Mouse (Mus musculus): Measurements from ENCODE around the gene Atp13a5. TPM values are rescaled to one million over a fixed set of nuclear protein-coding genes. Genes with fewer than 3 reads are reported as not detected.

Gene Atp13a5
- 0.02 TPM in 1 of 2 replicates, not detected in the other for polyA plus RNA-seq (2015; fragmentation: Nextera tagmentation; extraction: Ambion mirVana)

DNA sequence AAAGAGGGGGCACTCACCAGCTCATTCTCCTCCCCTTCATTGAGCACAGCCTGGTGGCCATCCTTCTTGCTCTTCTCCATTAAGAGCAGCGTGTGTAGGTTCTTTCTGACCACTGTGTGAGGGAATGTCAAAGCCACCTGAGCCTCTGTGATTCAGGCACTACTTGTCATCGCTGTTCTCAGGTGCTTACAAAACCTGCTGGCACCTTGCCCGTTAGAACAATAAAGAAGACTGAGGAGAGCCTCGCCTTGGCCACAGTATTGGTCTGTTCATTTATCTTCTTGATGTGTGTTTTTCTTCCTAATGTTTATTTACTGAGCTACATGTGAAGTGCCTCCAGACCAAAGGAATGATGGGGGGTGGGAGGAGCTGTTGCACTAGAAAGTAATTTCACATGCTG is at the start of gene Atp13a5:
TSS of gene Atp13a5 (minus strand) at position 275 of the 400 bp plus-strand sequence.
- Histone ChIP-seq H3K36me3 (ENCODE audit: control insufficient read depth, insufficient read depth, low read length) (no peaks in the 10 kb centered on the region), H3K27me3 (replicated peaks; ENCODE audit: control insufficient read depth, insufficient read depth, low read length) (no peaks in the 10 kb centered on the region), H3K9ac (ENCODE audit: low read depth, low read length) (no peak within 1 kb of the TSS), H3K4me2 (ENCODE audit: low read depth, low read length) (no peak within 1 kb of the TSS), H3K9me3 (ENCODE audit: control insufficient read depth, low read length) (no peaks in the 10 kb centered on the region), H3K27ac (ENCODE audit: low read length) (no peak within 1 kb of the TSS), H3K4me3 (ENCODE audit: low read length) (no peak within 1 kb of the TSS), H3K4me1 (ENCODE audit: control insufficient read depth, insufficient read depth, low read length) (no peaks in the 10 kb centered on the region)
- WGBS: 56% methylated on average over 4 of the region's 4 CpGs
- no peak for ATAC-seq

DNA sequence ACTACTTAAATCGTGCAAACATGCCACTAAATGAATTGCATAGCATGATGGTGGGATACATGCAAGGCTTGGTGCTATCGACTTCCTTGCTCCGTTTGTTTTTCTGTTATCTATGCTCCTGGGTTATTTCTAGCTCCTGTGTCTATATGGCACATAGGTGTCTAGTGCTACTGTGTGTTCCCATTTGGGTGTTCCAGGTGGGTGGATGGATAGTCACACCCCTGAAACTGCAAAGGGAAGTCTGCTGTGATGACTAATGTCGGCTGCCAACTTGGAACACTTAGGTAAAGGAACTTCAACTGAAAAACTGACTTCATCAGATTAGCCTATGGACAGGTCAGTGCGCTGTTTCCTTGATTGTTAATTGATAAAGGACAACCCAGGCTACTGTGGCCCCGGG is 36.3 kb upstream of the Atp13a5 start:
- Histone ChIP-seq H3K4me2 (ENCODE audit: low read depth, low read length) (no peak overlapping the region), H3K36me3 (ENCODE audit: control insufficient read depth, insufficient read depth, low read length) (no peaks in the 10 kb centered on the region), H3K27ac (ENCODE audit: low read length) (no peak overlapping the region), H3K27me3 (replicated peaks; ENCODE audit: control insufficient read depth, insufficient read depth, low read length) (no peaks in the 10 kb centered on the region), H3K4me1 (ENCODE audit: control insufficient read depth, insufficient read depth, low read length) (no peaks in the 10 kb centered on the region), H3K4me3 (ENCODE audit: low read length) (no peak overlapping the region), H3K9ac (ENCODE audit: low read depth, low read length) (no peak overlapping the region), H3K9me3 (ENCODE audit: control insufficient read depth, low read length) (no peaks in the 10 kb centered on the region)
- ATAC-seq: no peak
- WGBS: 81% methylated on average over 6 of the region's 6 CpGs

DNA sequence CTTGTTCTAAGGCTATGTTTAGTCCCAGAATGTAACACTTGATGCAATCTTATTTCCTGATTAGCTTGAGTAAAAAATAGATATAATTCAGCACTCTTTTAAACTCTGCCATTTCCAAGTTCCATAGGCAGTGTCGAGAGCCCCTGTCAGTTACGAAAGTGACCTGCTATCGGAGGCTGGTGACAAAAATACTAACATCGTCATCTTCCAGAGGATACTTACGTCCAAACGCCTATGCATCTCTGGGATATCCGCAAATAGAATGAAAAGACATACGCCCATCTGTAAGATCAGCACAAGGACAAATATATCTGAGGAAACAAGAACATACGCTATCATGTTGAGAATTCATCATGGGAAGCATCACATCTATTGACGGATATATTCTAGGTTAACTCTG is 28.8 kb upstream of the Atp13a5 start:
- Histone ChIP-seq H3K27ac (ENCODE audit: low read length) (no peak overlapping the region), H3K4me3 (ENCODE audit: low read length) (no peak overlapping the region), H3K27me3 (replicated peaks; ENCODE audit: control insufficient read depth, insufficient read depth, low read length) (no peaks in the 10 kb centered on the region), H3K4me2 (ENCODE audit: low read depth, low read length) (no peak overlapping the region), H3K9ac (ENCODE audit: low read depth, low read length) (no peak overlapping the region), H3K4me1 (ENCODE audit: control insufficient read depth, insufficient read depth, low read length) (no peaks in the 10 kb centered on the region), H3K36me3 (ENCODE audit: control insufficient read depth, insufficient read depth, low read length) (no peaks in the 10 kb centered on the region), H3K9me3 (ENCODE audit: control insufficient read depth, low read length) (no peaks in the 10 kb centered on the region)
- no peak for ATAC-seq
- 93% methylated on average over 10 of the region's 10 CpGs for WGBS

DNA sequence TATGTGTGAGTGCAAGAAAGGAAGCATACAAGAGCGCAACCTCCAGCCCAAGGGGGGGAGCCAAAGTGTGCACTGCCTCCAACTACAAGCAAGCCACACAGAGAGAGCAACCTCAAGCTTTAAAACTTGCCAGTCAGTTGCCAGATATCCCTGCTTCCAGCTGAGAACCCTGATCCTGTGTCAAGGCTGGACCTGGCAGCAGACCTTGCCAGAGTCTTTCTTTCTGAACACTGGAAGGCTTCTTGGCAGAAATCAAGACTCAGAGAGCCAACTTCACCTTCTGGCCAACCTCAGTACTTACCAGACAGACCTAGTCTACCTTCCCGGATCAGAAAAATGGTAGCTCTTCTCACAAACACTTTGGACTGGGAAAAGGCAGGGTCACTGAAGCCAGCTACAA is 20.5 kb upstream of the Atp13a5 start:
- ATAC-seq: no peak
- no peaks in the 10 kb centered on the region for H3K27me3 ChIP-seq (replicated peaks; ENCODE audit: control insufficient read depth, insufficient read depth, low read length)
- 83% methylated on average over 2 of the region's 2 CpGs for WGBS
- H3K9ac ChIP-seq (ENCODE audit: low read depth, low read length): no peak overlapping the region
- H3K27ac ChIP-seq (ENCODE audit: low read length): no peak overlapping the region
- H3K36me3 ChIP-seq (ENCODE audit: control insufficient read depth, insufficient read depth, low read length): no peaks in the 10 kb centered on the region
- H3K9me3 ChIP-seq (ENCODE audit: control insufficient read depth, low read length): no peaks in the 10 kb centered on the region
- no peak overlapping the region for H3K4me2 ChIP-seq (ENCODE audit: low read depth, low read length)
- H3K4me3 ChIP-seq (ENCODE audit: low read length): no peak overlapping the region
- H3K4me1 ChIP-seq (ENCODE audit: control insufficient read depth, insufficient read depth, low read length): no peaks in the 10 kb centered on the region

DNA sequence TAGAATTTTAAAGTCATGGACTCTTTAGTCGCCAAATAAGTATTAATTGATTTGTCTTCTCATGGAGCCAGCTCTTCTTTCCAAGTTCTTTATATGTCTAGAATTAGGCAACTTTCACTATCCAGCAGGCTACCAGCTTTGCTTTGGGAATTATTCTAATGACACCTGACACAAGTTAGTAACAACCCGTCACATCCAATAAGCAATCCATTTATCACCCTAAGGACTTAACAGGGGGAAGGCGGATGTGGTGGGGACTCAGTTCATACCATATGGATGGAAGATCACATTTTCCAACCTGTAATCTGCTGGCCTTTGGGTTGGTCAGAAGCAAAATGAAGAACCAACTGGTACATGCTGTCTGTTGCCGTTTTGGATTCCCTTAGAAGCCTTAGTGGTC is 6.2 kb upstream of the Atp13a5 start:
- no peaks in the 10 kb centered on the region for H3K4me1 ChIP-seq (ENCODE audit: control insufficient read depth, insufficient read depth, low read length)
- H3K4me3 ChIP-seq (ENCODE audit: low read length): no peak overlapping the region
- H3K9ac ChIP-seq (ENCODE audit: low read depth, low read length): no peak overlapping the region
- H3K4me2 ChIP-seq (ENCODE audit: low read depth, low read length): no peak overlapping the region
- ATAC-seq: no peak
- no peaks in the 10 kb centered on the region for H3K36me3 ChIP-seq (ENCODE audit: control insufficient read depth, insufficient read depth, low read length)
- no peaks in the 10 kb centered on the region for H3K9me3 ChIP-seq (ENCODE audit: control insufficient read depth, low read length)
- H3K27me3 ChIP-seq (replicated peaks; ENCODE audit: control insufficient read depth, insufficient read depth, low read length): no peaks in the 10 kb centered on the region
- 76% methylated on average over 4 of the region's 4 CpGs for WGBS
- H3K27ac ChIP-seq (ENCODE audit: low read length): no peak overlapping the region

DNA sequence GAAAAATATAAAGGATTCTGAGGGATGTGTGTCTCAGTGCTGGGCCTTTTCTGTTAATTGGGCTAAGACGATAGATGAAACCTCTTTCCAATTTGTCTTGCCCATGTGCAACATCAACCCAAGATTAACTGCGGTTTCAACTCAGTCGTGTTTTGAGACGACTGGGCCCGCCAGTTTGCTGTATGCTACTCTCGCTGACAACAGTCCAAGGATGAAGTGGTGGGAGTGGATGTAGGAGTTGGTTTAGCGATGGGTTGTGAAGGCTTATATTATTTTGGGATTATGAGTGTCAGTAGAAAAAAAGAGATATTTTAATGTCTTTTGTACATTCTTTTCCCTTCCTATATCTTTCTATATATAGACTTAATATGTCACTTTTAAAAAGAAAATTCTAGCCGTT is 3.9 kb downstream of the Atp13a5 start:
- WGBS: 83% methylated on average over 8 of the region's 8 CpGs
- Histone ChIP-seq H3K36me3 (ENCODE audit: control insufficient read depth, insufficient read depth, low read length) (no peaks in the 10 kb centered on the region), H3K4me3 (ENCODE audit: low read length) (no peak overlapping the region), H3K27ac (ENCODE audit: low read length) (no peak overlapping the region), H3K9ac (ENCODE audit: low read depth, low read length) (no peak overlapping the region), H3K27me3 (replicated peaks; ENCODE audit: control insufficient read depth, insufficient read depth, low read length) (no peaks in the 10 kb centered on the region), H3K9me3 (ENCODE audit: control insufficient read depth, low read length) (no peaks in the 10 kb centered on the region), H3K4me1 (ENCODE audit: control insufficient read depth, insufficient read depth, low read length) (no peaks in the 10 kb centered on the region), H3K4me2 (ENCODE audit: low read depth, low read length) (no peak overlapping the region)
- no peak for ATAC-seq

DNA sequence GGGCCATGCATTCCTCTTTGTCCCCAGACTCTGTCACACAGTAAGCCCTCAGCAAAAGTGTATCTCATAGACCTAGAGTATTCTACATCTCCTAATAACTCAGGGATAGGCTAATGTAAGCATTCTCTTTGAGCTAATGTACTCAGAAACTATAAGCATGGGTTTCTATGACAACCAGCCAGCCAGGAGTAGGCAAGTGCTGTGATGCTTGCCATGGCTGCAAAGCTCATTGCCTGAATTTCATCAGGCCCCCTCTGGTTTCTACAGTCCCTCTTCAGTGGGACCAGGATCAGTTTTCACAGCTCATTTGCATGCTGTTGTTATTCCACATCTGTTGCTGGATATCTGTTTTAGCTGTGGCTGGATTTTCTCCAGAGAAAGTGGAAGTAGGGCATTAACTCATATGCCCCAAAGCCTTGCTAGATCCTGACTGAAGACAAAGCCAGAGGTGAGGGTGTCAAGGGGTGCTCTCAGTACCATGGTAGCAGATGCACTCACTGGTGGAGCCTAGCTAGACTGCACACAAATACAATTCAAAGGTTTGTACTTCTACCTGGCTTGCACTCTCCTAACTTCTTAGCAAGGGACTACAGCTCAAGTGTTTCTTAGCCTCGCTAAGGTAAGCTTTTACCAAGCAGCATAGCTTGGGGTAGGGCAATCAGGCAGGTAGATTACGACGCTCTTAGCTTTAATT is 47.0 kb downstream of the Atp13a5 start:
- Histone ChIP-seq H3K27ac (ENCODE audit: low read length) (no peak overlapping the region), H3K4me1 (ENCODE audit: control insufficient read depth, insufficient read depth, low read length) (no peaks in the 10 kb centered on the region), H3K36me3 (ENCODE audit: control insufficient read depth, insufficient read depth, low read length) (no peaks in the 10 kb centered on the region), H3K27me3 (replicated peaks; ENCODE audit: control insufficient read depth, insufficient read depth, low read length) (no peaks in the 10 kb centered on the region), H3K9ac (ENCODE audit: low read depth, low read length) (no peak overlapping the region), H3K4me3 (ENCODE audit: low read length) (no peak overlapping the region), H3K9me3 (ENCODE audit: control insufficient read depth, low read length) (no peaks in the 10 kb centered on the region), H3K4me2 (ENCODE audit: low read depth, low read length) (no peak overlapping the region)
- 77% methylated on average over 3 of the region's 3 CpGs for WGBS
- ATAC-seq: no peak

DNA sequence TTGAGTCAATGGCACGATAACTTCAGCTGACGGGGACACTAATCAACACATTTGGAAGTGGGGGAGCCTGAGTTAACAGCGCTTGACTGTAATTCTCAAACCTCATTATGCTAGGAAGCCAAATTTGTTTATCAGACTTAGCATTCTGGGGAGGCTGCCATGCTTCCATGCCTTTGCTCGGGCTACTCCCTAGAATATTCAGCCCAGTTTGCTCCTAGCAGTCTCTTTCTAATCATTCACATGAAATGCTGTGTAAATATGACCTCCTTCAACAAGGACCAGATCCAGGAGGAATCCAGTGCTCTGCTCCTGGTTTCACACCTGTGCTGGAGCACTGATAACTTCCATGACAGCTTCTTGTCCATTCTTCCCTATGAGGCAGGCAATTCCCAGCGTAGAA is 47.6 kb downstream of the Atp13a5 start:
- Histone ChIP-seq H3K4me1 (ENCODE audit: control insufficient read depth, insufficient read depth, low read length) (no peaks in the 10 kb centered on the region), H3K9me3 (ENCODE audit: control insufficient read depth, low read length) (no peaks in the 10 kb centered on the region), H3K4me2 (ENCODE audit: low read depth, low read length) (no peak overlapping the region), H3K9ac (ENCODE audit: low read depth, low read length) (no peak overlapping the region), H3K36me3 (ENCODE audit: control insufficient read depth, insufficient read depth, low read length) (no peaks in the 10 kb centered on the region), H3K4me3 (ENCODE audit: low read length) (no peak overlapping the region), H3K27ac (ENCODE audit: low read length) (no peak overlapping the region), H3K27me3 (replicated peaks; ENCODE audit: control insufficient read depth, insufficient read depth, low read length) (no peaks in the 10 kb centered on the region)
- ATAC-seq: no peak
- 73% methylated on average over 5 of the region's 5 CpGs for WGBS

DNA sequence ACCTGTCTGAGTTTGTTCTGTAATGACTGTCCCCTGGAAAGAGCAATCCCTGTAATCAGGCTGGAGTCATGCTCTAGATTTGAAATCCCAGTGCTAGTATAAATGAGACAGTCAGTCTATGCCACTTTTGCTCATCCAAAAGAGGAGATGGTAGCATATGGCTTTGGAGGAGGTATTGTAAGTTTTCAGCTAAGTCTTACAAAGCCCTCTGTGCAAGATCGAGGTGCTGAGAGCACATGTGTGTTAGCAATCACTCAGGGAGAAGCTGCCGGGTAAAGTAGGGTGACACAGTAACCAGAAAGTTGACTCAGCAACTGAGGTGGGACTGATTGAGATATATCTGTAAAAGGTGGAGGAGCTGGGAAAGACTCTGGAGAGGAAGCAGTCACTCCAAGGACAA is 49.3 kb downstream of the Atp13a5 start:
- Histone ChIP-seq H3K9ac (ENCODE audit: low read depth, low read length) (no peak overlapping the region), H3K27ac (ENCODE audit: low read length) (no peak overlapping the region), H3K4me2 (ENCODE audit: low read depth, low read length) (no peak overlapping the region), H3K27me3 (replicated peaks; ENCODE audit: control insufficient read depth, insufficient read depth, low read length) (no peaks in the 10 kb centered on the region), H3K4me1 (ENCODE audit: control insufficient read depth, insufficient read depth, low read length) (no peaks in the 10 kb centered on the region), H3K4me3 (ENCODE audit: low read length) (no peak overlapping the region), H3K9me3 (ENCODE audit: control insufficient read depth, low read length) (no peaks in the 10 kb centered on the region), H3K36me3 (ENCODE audit: control insufficient read depth, insufficient read depth, low read length) (no peaks in the 10 kb centered on the region)
- WGBS: 84% methylated on average over 2 of the region's 2 CpGs
- no peak for ATAC-seq

DNA sequence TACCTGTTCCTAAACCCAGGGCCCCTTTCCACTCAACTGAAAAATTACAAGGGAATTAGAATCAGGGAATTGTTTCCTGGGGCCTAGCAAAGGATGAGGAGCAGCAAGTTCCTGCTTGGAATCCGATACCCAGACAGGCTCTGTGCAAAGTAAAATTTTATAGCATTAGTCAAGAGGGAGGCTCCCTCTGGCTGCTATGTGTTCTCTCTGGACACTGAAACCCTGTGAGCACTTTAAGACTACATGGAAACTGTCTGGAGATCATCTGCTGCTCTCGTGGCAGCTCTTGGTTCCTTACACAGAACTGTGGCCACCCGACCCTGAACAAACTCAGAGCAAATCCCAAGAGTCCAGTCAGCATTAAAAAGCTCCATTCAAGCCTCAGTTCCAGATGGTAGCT is 50.6 kb downstream of the Atp13a5 start:
- 57% methylated on average over 3 of the region's 3 CpGs for WGBS
- Histone ChIP-seq H3K4me1 (ENCODE audit: control insufficient read depth, insufficient read depth, low read length) (no peaks in the 10 kb centered on the region), H3K4me2 (ENCODE audit: low read depth, low read length) (no peak overlapping the region), H3K36me3 (ENCODE audit: control insufficient read depth, insufficient read depth, low read length) (no peaks in the 10 kb centered on the region), H3K4me3 (ENCODE audit: low read length) (no peak overlapping the region), H3K9ac (ENCODE audit: low read depth, low read length) (no peak overlapping the region), H3K27ac (ENCODE audit: low read length) (no peak overlapping the region), H3K9me3 (ENCODE audit: control insufficient read depth, low read length) (no peaks in the 10 kb centered on the region), H3K27me3 (replicated peaks; ENCODE audit: control insufficient read depth, insufficient read depth, low read length) (no peaks in the 10 kb centered on the region)
- ATAC-seq: no peak
